Mouse (Mus musculus) WW6 (cell line): ENCODE results near the gene Id2.

ENCODE experiments used
- DNase-seq: peaks from one replicate; pipeline ENCODE4 v3.0.0-alpha.2; 2013; ENCODE audit warnings: low read depth, low spot score

Id2 gene

GRCm38 (mm10) chr12:25108865-25109264 lies 11.9 kb upstream of the Id2 start:
- DNase-seq: no peak

DNA sequence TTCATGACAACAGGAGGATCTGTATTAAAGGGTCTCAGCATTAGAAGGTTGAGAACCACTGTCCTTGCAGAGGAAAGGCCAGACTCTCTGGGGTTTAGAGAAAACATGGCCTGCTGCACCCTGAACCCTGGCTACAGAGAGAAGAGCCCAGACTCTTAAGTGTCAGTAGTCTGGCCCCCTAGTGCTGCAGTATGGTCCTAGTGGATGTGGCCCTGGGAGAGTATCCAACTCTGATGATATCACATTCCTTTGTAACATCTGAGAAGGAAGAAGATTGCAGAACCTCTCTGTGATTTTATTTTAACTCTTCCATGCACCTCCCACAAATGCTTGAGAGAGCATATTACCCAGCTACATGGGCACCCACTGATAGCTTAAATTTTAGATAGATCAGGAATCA lies 7.6 kb upstream of the Id2 start:
- no peak for DNase-seq

DNA sequence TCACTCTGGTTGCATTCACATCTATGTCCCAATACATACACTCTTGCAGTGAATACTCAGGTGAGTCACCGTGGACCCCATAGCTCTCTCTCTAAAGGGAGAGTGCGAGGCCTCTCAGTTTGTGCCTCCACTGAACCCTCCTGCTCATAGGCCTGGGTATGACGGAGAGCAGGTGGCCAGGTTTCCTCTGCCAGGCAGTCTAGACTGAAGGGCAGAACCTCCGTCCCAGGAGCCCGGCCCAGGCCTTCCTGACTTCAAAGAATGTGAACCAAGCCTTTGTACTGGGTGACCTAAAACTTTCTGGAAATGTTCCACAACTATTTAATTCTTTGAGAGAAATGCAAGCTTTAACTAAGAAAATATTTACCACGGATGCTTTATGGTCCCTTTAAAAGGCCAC lies 7.0 kb upstream of the Id2 start:
- no peak for DNase-seq

DNA sequence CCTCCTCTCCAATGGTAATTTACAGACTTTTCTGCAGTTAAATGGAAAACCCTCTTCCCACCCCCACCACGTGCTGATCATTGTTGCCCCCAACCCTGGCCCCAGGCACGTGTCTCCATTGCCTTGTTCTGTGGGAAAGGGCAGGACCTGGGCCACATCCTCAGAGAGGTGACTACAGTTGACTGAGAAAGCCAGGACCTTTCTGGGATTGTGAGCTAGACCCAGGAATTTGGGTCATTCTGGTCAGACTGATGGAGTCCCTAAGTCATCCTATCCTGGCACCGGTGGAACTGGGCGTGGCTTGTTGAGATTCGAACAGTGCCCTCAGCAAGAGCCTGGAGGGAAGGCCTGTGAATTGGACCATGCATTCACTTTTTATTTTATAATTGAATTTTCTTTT lies 4.4 kb upstream of the Id2 start:
- DNase-seq: no peak

DNA sequence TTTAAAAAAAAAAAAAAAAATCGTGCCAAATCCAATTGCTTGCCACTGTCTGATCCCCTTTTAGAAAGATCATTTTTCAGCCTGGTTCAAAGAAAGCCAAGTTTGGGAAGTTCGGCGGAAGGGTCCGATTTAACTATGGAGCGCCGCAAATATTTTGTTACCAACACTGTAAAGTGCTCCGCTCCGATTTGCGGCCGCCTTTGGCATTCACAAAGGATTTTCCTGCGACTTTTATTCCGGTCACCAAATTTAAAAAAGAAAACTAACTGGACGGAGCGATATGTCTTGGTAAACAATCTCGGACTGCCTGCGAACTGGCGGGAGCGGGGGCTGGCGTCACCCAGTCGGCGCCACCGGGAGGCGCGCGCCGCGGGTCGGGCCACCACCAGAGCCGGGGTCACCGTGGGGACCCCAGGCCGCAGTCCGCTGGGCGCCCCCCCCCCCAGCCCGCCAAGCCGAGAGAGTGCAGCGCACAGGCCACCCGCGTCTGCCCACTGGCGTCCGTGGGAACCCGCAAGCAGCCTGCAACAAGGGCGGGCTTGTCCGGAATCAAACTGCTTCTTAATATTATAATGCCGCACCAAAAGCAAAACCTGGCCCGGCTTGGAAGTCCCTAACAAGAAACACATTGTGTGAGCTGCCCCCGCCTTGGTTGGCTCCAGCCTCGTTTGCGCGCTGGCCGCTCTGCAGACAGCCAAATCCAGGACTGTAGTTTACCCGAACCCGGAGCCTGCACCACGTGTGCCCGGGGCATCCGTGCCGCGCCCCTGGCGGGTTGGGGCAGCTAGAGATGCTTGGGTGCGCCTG lies 3.7 kb upstream of the Id2 start:
- no peak for DNase-seq

GRCm38 (mm10) chr12:25099563-25100408 lies 2.8 kb upstream of the Id2 start:
- no peak for DNase-seq

DNA sequence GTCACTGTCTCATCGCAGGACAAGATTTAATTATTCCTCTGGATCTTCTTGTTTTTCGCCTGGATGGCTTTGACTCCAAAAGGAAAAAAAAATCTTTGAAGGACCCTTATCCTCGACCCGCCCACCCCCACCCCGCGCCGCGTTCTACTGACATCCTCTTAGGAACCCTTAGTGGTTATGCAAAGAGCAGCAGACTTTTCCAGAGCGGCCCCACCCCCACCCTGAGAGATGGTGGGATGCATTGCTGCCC lies 2.3 kb upstream of the Id2 start:
- no peak for DNase-seq

- peak; percentile 80 for DNase-seq
Observed at GRCm38 (mm10) chr12:25098561-25099312, 1.8 kb upstream of the Id2 start.

- no peak for DNase-seq
Observed at GRCm38 (mm10) chr12:25098161-25098550, 1.2 kb upstream of the Id2 start.

DNA sequence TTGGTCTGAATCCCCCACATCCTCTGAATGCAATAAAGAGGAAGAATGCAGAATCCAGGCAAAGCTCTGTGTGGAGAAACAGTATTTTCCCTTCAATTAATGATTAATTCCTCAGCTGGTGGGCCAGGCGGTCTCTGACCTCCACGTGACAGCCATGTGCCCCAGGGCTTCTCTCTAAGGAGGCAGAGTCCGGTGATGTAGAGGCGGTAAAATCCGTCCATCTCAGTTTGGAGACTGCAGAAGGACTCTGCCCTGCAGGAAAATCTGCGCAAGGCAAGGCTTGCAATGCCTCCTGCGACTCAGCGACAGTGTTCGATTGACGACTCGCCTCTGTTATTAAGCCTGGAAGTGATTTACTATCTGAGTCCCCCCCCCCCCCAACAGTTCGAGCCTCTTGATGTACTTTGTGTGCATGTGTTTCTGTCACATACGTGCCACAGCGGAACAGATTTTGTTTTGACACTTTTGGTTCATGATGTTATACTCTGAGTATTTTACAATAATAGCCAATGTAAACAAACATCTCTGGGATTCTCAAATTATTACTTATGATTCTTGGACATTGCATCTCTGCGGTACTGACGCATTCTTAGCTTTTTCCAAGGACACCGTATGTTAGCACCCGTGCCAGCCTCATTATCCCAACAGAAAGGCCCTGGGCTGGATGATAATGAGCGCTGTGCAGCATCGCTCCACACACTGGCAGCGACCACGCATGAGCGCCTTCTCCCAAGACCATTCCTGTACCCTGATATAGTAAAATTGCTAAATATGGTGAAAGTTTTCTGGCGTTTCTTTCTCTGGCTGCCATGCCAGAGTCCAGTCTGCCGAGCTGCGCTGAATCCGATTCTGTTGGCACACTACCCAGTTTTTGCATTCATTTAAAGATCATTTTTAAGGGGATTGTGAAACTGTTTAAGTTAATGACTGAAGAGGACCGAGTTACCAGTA lies 545 bp upstream of the Id2 start:
- no peak for DNase-seq

GRCm38 (mm10) chr12:25096640-25097051 lies 294 bp downstream of the Id2 start:
- DNase-seq: no peak

GRCm38 (mm10) chr12:25095974-25096639 lies 833 bp downstream of the Id2 start:
- peak; percentile 89 for DNase-seq

DNA sequence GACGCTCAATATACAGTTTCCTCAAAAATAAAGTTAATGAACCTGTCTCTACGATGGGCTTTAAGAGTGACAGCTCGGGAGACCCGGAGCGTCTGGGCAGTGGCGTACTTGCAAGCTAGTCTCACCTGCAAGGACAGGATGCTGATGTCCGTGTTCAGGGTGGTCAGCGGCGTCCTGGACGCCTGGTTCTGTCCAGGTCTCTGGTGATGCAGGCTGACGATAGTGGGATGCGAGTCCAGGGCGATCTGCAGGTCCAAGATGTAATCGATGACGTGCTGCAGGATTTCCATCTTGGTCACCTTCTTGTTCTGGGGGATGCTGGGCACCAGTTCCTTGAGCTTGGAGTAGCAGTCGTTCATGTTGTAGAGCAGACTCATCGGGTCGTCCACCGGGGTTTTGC lies 1.4 kb downstream of the Id2 start:
- DNase-seq: no peak

DNA sequence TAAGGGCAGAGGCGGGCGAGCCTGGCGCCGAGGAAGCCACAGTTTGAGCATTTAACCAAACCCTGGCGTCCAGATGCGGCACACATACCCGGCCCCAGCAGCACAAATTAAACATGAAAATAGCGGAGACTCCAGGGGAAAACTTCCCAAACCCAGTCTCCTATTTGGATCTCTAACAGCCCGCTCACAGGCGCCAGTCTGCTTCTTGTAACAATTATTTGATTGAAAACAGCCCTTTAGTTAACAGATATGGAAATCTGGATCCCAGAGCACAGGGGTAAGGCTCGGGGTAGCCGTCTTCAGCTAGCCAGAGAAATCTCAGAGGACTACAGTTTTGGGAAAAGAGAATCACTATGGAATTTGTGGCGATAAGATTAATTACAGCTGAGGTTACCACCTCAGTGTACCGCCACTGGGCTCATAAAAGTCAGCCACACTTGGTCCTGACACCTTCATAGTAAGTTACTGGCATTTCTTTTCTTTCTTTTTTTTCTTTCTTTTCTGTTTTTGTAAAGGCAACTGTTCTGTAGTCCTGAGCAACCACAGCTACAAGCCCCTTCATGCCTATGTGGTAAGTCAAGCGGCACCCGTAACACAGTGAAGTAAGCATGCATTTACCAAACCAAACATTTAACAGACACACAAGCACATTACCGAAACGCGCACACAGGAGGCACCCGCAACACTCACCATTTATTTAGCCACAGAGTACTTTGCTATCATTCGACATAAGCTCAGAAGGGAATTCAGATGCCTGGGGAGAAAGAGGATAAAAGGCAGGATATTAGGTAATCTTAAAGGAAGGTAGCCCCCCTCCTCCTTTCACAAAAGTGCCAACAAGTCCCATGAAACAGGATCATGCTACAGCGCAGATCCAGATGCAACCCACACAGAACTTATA lies 2.1 kb downstream of the Id2 start:
- DNase-seq: no peak

- no peak for DNase-seq
Observed at GRCm38 (mm10) chr12:25093241-25093774, 3.6 kb downstream of the Id2 start.

DNA sequence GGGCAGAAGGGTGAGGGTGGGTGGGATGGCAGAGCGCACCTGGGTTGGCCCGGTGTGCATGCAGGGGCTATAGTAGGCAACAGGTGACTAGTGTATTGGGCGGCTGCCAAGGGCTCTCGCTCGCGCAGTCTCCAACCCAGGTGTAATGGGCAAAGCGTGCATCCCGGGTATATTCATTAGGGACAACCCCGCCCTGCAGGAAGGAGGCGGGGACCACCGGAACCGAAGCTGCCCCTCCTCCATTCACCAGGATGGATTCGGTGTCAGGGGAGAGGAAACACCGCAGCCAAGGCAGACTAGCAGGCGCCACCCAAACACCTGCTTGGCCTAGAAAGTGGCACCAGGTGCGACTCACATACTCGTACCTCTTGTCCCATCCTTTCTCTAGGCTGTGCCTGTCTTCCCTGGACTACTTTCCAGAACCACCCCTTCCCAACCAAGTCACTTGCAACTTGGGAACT lies 4.2 kb downstream of the Id2 start:
- no peak for DNase-seq

DNA sequence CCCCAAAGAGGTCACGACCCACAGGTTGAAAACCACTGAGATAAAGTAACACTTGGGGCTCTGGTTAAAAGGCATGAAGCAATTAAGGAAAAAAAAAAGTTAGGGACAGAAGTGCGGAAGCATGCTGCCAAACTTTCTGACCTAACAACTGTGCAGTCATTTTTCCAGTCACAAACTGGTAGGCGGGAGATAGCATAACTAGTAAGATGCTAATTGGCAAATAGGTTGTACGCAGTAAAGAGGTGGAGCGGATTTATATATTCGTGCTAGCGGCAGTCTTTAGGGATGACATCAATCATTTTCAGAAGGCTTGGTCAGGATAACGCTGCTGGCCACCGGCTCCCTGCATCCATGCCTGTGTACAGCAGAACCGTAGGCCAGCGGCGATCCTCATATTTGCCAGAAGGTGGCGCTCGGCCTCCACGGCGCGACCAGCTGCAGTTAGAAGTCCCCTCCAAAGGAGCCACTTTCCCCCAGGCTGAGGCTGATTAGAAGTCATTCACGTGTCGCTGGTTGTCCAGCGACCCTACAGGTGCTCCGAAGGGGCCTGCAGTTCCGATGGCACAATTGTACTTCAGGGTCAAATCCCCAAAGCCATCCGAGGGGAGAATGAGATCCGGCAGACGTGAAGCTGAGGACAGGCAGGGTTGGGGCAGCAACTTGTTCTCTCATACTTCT lies 4.8 kb downstream of the Id2 start:
- DNase-seq: peak; percentile 60

GRCm38 (mm10) chr12:25089433-25089832 lies 7.5 kb downstream of the Id2 start:
- no peak for DNase-seq

- no peak for DNase-seq
Observed at GRCm38 (mm10) chr12:25086966-25087365, 10.0 kb downstream of the Id2 start.
